Mouse (Mus musculus) lung, postnatal 10 days (tissue): ENCODE measurements around the gene Myo16.
A peak's percentile ranks its signal among the peaks of the same experiment; 100 is the strongest.

Experiments used
- DNase-seq: peaks from one replicate; pipeline ENCODE4 v3.0.0; 2021

The Myo16 gene

DNA sequence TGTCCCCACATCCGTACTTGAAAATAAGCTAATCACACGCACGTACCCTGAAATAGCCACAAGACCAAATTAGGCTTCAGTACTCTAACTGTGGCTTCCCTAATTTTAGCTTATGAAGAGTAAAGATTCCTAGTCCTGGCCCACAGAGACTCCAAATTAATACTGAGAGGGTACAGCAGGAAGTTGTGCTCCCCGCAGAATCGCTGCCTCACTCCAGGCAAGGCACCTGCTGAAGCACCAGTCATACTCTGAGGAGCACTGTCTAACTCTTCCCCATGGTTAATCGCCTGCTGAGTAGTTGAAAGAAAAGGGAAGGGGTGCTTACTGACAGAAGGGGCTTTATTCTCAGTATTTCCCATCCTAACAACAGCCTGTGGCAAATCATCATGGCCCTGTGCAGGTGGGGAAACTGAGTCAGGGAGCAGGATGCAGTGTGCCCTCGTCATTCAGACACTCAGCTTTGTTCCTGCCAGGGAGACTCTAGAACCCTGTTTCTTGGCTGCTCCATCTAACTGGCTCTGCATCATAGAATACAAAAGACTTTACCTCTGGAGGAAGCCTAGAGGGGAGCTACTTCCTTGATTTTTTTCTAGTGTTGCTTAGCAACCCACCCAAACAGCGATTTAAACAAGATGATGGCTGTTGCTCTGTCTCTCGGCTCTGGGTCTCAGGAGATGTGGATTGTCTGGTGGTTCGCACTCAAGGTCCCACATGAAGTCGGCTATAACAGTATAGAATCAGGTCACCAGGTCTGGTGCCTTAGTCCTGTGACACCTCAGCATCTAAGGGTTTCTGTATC is 411.7 kb downstream of the Myo16 start:
- no peak for DNase-seq

DNA sequence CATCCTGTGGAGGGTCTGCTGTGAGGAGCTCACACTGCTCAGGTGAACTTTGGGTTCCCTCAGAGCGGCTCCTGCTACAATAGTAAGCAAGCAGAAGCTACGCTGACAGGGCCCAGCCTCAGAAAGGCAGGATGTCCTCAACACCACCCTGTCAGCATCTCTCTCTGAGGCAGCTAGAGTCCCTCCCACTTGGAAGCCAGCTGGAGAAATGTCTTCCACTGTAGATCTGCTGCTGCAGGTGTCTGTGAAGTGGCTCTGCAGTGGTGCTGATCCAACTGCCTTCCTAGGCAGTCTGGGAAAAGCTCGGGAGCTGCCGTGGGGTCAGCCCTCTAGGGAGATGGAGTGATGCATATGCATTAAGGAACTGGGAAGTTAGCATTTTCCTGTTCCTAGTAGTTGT is 414.7 kb downstream of the Myo16 start:
- no peak for DNase-seq

DNA sequence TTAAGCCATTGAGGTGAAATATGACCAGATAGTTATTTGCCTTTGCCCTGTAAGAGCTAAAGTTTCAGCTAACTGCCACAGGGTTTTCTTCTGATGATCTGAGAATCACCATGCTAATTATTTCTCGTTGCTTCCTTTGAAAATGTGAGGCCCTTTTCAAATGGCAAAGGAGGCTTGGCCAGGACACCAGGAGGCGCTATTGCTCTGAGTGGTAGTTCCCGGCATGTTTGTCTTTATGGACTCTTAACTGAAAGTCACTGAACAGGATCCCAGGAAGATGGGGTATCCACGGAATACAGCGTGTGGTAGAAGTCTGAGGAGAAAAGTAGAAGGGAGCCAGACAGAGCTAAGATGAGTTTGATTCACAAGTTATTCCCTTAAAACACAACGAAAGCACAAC is 420.4 kb downstream of the Myo16 start:
- peak; percentile 90 for DNase-seq

DNA sequence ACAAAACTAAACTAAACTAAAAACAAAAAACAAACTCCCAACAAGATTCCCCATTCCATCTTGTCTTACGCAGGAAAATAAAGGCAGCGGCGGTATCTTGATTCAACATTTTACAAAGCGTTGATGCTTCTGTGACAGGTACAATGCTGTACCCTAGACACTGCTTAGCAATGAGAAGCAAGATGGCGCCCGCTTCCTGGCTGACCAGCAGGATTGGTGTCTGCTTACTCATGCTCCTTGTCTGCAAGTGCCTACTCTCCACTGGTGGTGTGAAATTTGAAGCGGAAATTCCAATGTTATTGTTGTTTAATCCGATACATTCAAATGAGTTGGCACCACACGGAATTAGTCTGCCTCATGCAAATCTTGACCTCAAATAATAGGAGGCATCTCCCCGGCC is 421.5 kb downstream of the Myo16 start:
- no peak for DNase-seq

DNA sequence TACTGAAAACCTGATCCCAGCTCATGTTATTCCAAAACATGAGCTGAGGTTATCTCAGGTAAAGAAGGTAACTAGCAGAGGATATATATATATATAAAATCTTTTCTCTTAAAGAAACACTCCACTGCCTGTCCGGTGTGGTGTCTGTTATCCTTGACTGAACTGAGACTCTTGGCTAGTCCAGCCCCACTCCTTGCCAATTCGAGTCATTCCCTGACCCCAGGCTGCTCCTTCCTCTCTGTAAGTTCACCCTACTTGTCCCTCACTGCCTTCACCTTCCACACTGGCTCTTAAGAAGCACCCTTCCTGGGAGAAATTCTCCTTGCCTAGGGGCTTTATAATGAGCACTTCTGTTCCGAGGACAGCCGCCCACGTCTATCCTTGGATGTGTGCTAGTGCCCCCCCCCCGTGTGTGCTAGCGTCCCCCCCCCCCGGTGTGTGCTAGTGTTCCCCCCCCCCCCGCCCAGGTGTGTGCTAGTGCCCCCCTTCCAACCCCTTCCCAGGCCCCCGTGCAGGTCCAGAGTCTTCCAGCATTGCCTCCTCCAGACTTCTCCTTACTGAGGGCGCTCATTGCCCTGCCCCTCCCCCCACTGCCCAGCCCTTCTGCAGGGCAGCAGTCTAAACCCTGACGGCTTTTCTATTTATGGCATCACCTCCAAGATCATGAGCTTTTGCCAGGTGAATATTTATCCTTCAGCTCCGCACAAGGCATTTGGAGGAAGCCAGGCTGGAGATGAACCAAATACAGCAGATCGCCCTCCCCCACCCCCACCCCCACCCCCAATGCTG is 433.4 kb downstream of the Myo16 start:
- DNase-seq, result peak; percentile 33

DNA sequence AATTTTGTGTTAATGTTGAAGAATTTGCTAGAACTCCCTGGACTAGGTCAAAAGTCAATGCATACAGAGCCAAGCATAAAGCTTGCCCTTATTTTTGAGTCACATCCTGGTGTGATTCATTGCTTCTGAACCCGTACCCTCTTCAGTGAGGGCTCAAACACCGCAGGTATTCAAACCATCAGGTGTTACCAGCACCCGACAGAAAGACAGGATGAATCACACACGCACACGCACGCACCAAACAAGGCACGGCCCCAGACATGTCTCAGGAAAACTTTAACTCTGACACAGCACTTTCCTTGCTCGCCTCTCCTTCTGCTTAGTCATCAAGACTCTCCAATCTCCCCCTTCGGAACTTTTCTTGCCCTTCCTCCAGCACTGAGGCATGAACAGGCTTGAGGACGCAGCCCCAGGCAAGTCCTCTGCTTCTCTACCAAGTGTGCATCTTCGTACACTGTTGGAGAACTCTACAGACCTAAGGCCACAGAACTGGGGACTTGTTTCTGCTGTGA is 435.8 kb downstream of the Myo16 start:
- no peak for DNase-seq

DNA sequence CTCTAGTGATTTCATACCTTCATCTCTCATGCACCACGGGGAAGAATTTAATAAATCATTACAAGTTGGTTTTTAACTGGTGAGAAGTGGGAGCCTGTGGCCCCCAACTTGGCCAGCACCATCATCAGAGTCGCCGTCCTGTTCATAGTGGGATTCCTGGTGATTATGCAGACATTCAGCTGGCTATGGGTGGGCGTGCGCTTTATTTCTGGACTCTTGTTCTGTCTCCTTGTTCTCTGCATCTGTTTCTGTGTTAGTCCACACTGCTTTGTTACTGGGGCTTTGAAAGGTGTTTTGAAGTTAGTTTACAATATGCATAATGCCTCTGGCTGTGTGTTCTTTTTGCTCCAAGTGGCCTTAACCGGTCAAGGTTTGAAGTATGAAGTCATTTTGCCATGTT is 439.2 kb downstream of the Myo16 start:
- no peak for DNase-seq

DNA sequence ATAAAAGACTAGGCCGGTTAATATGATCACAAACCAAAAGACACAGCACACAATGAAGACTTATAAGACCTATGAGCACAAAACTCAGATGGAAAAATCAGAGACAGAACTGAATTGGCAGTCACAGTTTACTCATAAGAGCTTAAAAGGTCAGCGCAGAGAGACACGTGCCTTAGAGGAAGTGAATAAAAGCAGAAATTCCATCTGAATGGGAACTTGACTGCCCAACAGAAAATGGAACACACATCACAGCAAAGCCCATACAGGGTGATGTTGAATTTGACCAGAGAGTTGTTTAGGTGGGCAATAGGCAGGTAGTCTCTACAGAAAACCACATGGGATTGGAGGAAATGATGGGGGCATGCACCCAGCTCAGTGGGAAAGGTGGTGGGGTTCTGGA is 442.6 kb downstream of the Myo16 start:
- no peak for DNase-seq

DNA sequence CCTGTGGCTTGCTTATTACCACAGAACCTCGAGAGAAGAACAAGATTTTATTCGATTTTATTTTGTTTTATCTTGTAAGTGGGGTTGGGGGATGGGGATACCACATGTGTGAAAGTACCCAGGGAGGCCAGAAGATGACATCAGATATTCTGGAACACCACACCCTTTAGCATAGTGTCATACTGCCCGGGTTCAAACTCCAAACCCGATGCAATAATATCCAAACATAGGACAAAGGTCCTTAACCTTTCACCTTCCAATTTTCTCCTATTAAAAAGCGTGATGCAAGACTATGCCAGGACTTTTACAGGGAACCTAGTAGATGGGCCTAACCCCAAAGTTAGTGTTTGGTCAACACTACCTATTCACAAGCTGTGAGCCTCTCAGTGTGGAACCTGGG is 443.9 kb downstream of the Myo16 start:
- DNase-seq, result no peak

DNA sequence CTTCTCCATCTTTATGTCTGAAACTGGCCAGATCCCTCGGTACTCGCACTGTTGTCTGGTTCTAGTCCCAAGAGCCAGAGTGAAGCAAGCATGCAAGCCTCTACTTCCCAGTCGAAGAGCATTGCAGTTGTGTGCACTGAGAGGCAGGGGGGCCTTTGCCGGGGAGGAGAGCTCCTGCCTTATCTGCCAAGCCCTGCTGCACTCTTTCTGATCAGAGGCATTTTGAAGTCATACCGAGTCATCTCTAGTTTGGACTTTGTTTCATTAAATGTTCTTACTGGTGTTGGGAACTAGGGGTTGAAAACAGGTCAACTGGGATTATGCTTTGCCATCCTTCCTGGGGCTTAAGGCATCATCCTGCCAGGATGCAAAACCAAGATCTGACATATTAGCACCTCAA is 445.2 kb downstream of the Myo16 start:
- no peak for DNase-seq

DNA sequence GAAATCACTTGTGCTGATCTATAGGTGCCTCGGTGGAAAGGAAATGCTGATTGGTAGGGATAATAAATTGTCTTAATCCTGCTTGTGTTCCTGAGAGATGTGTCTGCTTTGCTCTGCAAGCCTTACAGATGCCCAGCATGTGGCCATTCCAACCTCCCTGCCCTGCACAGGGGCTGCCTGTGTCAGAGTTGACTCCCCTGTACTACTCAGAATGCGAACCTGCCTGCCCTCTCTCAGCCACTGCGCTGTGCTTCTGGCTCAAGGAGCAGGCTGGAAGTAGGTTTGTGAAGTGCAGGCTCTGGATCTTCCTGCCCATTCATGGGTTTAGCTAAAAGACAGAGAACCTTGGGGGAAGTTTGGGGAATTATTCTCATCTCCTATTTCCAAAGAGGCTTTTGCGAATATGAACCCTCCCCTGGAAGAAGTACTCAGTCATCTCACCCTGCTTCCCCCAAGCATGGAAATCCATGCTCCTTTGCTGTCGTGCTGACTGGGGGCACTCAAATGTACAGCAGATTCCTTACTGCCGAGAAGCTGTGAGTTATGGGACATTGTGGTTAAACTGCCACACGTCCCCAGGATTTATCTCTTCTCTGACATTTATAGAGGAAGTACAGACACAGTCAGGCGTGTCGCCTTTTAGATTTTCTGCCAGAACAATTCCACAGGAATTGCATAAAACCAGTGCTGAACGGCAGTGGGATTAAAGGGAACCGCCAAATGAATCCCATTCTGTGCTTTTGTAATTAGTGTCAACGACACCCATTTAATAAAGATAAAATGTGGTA is 452.5 kb downstream of the Myo16 start:
- DNase-seq, result no peak

DNA sequence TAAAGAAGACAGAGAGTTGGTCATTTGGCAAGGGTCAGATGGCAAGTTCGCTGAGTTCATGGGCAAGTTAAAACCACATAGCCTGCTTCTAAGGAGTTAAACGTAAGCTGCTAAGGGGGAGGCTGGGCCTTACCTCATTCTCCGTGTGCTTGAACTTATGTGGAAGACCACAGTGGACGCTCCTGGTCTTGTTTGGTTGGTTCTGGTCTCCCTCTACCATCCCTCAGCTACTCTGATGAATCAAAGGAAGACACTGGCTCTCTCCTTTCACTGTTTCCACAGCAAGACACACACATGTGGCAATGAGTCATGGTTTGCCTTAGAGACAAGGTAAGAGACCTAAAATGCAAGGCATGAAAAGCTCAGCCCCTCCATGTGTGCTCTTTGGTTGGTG is 453.1 kb downstream of the Myo16 start:
- DNase-seq, result no peak

DNA sequence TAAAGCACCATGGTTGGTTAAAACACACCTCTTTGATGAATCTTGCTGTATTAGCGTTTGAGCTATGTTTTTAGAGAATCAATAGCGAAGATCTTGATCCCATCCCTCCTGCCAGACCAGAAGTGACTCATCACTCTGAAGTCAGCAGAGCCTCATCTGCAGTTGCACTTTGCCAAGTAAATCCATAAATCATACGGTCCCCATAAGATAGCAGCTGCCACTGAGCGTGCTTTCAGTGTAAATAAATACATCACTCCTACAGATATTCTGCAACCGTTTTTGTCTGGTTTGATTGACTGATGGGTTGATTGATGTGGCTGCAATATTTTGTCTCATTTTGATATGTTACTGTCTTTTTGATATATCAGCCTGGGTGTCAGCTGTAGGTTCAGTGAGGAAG is 457.9 kb downstream of the Myo16 start:
- DNase-seq, result no peak

DNA sequence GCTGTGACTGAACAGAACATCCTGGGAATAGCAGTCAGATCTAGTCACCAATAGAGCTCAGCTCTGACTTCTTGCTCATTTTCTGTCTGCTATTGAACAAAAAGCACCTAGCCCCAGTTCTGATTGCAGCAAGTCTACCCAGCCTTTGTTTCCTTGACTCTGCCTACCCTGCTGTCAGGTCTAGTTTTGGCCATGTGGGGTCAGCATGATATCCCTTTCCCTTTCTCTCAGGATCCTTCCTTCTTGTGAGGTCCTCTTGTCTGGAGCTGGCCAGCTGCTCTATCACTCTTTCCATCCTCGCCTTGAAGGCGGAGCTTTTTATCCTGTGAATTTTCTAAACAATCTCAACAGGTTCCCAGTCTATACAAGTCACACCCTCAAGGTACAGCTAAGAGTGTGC is 459.7 kb downstream of the Myo16 start:
- peak; percentile 45 for DNase-seq

DNA sequence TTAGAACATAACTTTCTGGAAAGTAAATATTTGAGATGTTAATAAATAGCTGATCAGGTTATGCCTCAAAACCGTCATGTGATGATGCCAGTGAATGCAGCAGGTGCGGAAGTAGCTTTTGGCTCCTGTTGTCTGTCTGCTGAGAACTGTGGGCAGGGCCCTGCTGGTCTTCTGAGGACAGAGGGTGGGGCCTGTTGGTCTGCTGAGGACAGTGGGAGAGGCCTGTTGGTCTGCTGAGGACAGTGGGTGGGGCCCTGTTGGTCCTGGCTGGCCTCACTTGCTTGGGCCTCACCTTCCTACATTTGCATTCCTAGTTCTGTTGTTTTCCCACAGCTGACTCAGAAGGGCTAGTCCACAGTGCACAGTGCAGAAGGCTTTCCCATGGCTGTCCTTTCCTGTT is 466.0 kb downstream of the Myo16 start:
- no peak for DNase-seq

DNA sequence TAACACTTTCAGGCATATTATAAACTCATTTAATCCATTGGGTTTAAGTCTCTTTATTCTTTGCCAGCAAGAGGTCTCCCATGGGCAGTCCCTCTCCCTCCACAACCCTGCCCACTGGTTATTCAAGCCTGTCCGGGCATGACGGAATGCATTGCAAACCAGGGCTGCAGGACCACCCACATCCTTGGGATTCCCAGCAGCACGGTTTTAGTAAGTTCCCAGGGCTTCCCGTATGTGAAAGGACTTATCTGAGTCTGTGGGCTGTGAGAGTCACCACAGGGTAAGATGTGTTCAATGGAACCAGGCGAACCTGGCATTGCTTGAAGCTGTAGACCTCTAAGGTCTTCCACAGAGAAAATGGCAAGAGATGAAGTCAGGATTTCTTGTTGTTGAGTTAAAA is 471.6 kb downstream of the Myo16 start:
- DNase-seq, result no peak

DNA sequence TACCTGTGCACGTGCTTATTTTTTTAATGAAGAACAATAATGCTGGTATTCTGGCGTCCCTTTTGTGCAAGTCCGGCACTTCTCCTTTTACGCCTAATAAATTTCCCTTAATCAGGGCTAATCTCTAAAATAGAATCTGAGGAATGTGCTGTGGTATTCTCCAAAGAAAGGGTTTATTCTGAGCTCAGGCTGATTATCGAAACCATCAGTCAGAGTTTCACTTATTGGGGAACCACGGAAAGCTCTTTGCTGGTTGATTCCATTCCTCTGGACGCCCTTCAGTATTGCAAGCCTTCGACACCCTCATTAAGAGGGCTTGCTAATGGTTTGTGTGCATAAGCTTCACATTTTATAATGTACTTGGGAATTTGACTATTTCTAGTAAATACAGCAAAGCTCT is 475.0 kb downstream of the Myo16 start:
- DNase-seq, result no peak

DNA sequence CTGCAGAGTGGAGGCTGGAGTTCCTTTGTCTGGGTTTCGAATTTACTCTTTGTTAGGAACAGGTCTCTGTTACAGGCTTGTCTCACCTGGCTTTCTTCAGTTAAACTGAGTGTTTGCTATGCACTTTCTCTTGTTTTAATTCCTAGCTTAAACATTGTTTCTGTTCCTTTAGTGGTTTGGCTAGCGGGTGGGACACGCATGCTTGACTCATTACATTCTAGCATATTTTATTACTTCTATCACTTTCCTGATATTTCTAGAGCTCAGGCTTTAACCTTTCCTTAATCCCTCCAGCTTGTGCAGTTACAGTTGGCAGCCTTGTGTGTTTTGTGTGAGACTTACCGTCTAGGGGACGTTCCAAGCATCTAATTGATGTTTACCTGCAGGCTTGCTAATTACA is 476.2 kb downstream of the Myo16 start:
- no peak for DNase-seq

DNA sequence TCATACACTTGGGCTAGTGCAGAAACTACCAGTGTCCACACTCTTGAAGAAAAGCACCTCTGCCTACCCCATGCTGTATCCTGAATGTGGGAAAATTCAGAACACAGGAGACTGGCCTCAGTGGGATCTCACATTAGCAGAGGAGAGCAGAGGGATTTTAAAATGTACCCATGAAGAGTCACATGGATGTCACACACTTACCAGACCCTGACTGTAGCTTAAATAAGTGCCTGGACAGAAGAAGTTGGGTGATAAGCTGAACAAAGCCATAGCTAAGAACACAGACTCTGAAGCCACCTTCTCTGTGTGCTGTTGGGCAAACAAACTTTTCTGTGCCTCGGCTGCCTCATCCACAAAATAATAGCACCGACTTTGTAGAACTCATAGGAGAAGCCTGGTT is 477.3 kb downstream of the Myo16 start:
- no peak for DNase-seq

DNA sequence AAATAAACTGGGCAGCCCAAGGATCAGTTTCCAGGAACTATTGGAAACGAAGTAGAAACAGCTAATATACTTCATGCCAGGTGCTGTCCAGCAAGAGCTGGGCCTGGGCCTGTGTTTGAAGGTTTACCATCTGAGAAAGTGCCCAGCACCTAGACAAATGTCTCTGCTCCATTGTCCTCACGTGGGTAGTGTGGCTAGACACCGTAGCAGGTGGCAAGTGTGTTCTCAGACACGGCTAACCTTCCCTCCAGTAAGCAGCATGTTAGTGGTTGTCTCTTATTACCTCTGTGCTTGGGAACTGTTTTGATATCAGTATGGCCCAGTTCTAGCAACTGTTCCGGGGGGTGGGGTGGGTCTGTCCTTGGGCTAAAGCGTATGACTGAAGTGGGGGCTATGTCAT is 478.9 kb downstream of the Myo16 start:
- DNase-seq, result no peak

DNA sequence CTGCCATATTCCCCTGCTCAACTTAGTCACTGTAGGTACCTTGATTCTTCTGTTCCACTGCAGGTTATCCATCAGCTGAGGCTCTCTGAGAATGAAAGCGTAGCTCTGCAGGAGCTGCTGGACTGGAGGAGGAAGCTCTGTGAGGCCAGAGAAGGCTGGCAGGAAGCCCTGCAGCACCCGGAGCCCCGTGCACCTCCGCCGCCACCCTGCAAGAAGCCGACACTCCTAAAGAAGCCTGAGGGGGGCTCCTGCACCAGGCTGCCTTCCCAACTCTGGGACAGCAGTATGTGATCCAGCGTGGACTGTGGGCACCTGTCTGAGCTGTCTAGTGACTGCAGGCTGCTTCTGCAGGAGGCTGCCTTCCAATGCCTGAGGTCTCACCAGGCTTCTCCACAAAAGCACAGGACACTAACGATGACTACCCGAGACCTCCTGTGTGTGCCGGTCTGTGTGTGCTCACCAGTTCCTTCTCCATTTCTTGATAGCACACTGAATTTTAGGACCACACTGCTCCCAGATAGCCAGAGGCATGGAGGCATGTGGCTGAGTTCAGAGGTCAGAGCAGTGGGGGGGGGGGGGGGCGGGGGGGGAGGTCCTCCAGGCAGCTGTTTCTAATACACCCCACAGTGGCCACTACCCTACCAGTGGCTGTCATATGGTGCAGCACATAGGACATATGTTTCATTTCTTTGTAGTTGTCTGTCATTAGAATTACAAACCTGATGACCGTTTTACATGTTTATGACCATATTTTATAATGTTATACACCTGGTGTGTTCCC is 479.8 kb downstream of the Myo16 start:
- no peak for DNase-seq

DNA sequence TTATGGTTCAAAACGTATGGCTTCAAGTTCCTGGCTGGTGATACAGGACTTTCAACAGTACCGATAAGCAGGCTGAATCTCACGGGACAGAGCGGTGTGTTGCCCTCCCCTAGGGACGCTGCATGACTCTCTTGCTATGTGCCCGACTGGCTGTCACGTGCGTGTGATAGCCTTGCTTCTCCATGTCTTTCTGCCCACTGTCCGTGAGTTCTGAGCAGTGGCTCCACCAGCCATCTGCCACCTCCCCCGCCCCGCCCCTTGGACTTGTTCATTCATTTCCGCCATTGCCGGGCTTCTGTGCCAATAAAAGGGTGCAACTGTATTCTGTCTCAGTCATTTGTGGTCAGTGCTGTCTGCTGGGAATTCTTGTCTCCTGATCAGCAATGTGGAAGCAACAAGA is 480.7 kb downstream of the Myo16 start:
- DNase-seq, result peak; percentile 46

DNA sequence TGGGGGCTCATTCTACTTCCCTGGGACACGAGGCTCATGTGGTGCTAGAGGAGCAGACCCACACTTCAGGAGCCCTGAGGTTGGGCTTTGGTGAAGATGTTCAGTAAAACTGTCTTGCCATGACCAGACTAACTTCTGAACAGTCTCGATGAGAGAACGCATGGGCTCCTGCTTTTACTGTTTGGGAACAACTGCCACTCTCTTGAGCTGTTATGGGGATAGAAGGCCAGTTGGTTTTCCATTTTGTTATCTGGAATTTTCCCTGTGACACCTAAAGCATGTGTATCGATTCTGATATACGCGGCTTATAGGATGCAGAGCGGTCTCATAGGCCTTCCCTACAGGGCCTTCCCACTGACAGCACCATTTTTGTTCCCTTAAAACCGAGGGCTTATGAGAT is 485.2 kb downstream of the Myo16 start:
- DNase-seq, result no peak
